Mouse (Mus musculus): Measurements from ENCODE around the gene Fus. TPM values are rescaled to one million over a fixed set of nuclear protein-coding genes. Genes with fewer than 3 reads are reported as not detected.
"Not testable (repeated sequence)": the region's sequence is repeated elsewhere in the genome, so short reads cannot be mapped to it uniquely, and the experiment has no call there.

Gene Fus
- polyA plus RNA-seq, 1 experiment = 318 TPM

DNA sequence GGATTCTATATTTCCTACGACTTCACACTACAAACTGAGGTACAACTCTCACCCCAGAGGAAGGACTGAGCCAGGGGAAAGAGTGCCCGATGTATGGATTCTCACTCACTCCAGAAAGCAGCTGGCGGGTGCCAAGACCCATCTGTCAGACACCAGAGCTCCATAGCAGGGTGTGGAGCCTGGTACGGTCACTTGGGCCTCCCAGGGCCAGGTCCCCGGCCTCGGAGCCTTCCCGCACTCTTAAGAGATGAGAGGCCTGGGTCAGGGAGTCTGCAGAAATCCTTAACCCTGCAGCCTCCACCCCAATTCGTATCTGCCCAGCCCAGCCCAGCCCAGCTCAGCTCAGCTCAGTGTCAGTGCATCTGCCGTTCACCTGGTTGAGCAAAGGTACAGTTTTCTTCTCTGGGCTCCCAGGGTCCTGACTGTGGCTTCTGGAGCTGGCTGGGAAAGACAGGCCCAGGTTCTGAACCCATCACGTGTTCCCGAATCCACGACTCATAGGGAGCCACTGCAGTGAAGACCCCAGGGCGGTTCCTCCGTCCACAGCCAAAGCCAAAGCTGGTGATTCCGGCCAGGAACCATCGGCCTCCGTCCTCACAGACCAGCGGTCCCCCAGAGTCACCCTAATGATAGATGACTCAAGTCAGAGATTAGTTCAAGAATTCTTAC, 30.9 kb upstream of the Fus start:
- Histone ChIP-seq H3K9me3 (no peaks in the 10 kb centered on the region), H3K4me1 (peaks cover 47% of the 10 kb centered on the region), H3K4me3 (replicated peaks) (peak overlapping the region; percentile 96), H3K36me3 (replicated peaks; ENCODE audit: low read length) (no peaks in the 10 kb centered on the region), H3K27me3 (replicated peaks) (peaks cover 2% of the 10 kb centered on the region)
- no peak for TF ChIP-seq FLI1 (IDR thresholded peaks at IDR 0.05; ENCODE audit: low read length)
- TF ChIP-seq GATA1 (IDR thresholded peaks at IDR 0.05; ENCODE audit: borderline replicate concordance, low read length) = no peak

DNA sequence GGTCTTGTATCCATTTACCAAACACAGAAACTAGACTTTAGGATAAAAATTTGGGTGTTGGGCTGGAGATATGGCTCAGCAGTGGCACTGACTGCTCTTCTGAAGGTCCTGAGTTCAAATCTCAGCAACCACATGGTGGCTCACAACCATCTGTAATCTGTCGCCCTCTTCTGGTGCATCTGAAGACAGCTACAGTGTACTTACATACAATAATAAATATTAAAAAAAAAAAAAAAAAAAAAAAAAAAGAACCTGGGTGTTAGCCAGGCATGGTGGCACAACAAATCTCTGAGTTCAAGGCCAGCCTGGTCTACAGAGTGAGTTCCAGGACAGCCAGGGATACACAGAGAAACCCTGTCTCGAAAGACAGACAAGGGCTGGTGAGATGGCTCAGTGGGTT, 25.2 kb upstream of the Fus start:
- not testable (repeated sequence) for H3K36me3 ChIP-seq (replicated peaks; ENCODE audit: low read length); H3K9me3 ChIP-seq; H3K4me3 ChIP-seq (replicated peaks)
- H3K27me3 ChIP-seq (replicated peaks) = peaks cover 42% of the 10 kb centered on the region
- peaks cover 23% of the 10 kb centered on the region; the same call in 1 of the 2 replicates for H3K4me1 ChIP-seq

DNA sequence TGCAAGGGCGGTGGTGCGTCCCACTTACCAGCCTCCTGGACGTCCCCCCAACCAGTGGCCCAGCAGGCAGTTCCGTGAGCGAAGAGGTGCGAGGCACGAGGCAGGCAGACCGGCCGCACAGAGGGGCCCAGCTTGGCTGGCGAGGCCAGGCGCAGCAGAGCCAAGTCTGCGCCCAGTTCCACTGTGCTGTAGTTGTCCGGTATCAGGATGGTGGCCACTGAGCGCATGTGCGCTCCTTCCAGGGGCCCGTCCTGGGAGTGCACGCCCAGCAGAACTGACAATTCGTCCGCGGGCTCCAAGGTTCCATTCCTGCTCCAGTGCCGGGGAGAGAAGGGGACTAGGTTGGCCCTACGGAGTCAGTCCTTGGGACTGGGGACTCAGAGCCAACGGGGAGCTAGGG, 22.6 kb upstream of the Fus start:
- TF ChIP-seq FLI1 (IDR thresholded peaks at IDR 0.05; ENCODE audit: low read length) = no peak
- TF ChIP-seq GATA1 (IDR thresholded peaks at IDR 0.05; ENCODE audit: borderline replicate concordance, low read length) = no peak
- H3K4me3 ChIP-seq (replicated peaks) = peak overlapping the region; percentile 10
- H3K36me3 ChIP-seq (replicated peaks; ENCODE audit: low read length) = no peaks in the 10 kb centered on the region
- peaks cover 44% of the 10 kb centered on the region for H3K4me1 ChIP-seq
- no peaks in the 10 kb centered on the region for H3K9me3 ChIP-seq
- peaks cover 43% of the 10 kb centered on the region for H3K27me3 ChIP-seq (replicated peaks)

DNA sequence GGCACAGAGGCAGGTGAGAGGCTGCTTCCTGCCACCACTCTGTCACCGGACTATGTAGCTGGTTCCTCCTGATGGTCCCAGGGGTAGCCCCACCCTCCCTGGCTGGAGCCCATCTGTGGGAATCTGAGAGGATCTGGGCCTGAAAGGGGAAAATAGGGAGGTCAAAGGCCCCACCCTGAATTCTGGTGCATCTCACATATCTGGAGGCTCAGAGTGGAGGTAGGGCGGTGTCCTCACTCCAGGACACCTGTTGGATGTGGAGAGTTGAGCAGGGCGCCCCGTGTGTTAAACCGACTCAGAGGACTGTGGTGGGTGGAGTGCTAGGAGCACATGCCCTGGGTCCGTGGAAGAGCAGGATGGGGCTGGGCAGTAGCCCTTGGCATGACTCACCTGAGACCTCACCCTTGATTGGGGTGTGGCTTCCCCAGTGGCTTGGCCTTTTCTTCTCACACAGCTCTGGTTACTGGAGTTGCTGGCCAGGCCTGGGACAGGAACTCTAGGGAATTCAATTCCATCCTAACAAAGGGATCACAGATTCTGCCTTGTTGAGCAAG, 20.7 kb upstream of the Fus start, which contains the start of gene Prss36:
Gene Prss36, minus strand, starts transcription at position 256 of the 554 bp plus-strand sequence.
- no peaks in the 10 kb centered on the region for H3K36me3 ChIP-seq (replicated peaks; ENCODE audit: low read length)
- peaks cover 41% of the 10 kb centered on the region for H3K27me3 ChIP-seq (replicated peaks)
- H3K4me3 ChIP-seq (replicated peaks) = no peak within 1 kb of the TSS
- no peak for TF ChIP-seq FLI1 (IDR thresholded peaks at IDR 0.05; ENCODE audit: low read length)
- TF ChIP-seq GATA1 (IDR thresholded peaks at IDR 0.05; ENCODE audit: borderline replicate concordance, low read length) = no peak
- no peaks in the 10 kb centered on the region for H3K9me3 ChIP-seq
- H3K4me1 ChIP-seq = peaks cover 46% of the 10 kb centered on the region

DNA sequence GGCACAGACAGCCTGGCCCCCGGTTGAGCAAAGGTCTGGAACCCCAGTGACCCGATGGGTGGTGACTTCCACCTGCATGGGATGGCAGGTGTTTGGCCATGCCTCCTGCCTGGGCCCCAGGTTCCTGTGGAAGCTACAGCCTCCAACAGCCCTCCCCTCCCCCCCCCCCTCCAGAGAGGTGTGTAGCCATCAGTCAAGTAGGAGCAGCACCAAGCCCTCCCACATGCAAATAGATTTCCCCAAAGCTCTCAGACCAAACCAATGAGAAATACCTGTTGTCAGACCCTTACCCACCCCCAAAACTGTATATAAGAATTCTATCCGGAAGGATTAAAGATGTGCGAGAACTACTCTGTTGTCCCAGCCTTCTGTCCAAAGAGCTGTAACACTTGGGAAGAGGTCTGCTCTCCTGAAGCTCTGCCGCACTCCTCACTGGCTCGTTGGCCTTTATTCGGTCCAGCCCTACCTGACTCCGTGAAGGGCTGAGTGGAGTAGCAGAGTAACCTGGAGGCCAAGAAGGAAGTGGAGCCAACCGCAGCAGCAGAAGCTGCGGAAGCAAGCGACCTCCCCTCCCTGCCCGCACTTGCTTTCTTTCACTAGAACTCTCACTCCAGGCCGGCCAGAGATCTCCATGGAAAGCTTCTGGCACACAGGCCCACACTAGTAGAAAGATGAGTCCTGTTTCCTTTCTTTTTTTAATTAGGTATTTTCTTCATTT, 14.2 kb upstream of the Fus start:
- H3K4me1 ChIP-seq = peaks cover 43% of the 10 kb centered on the region
- no peaks in the 10 kb centered on the region for H3K9me3 ChIP-seq
- H3K4me3 ChIP-seq (replicated peaks) = peak overlapping the region; percentile 73
- no peaks in the 10 kb centered on the region for H3K27me3 ChIP-seq (replicated peaks)
- no peak for TF ChIP-seq FLI1 (IDR thresholded peaks at IDR 0.05; ENCODE audit: low read length)
- no peak for TF ChIP-seq GATA1 (IDR thresholded peaks at IDR 0.05; ENCODE audit: borderline replicate concordance, low read length)
- H3K36me3 ChIP-seq (replicated peaks; ENCODE audit: low read length) = no peaks in the 10 kb centered on the region

DNA sequence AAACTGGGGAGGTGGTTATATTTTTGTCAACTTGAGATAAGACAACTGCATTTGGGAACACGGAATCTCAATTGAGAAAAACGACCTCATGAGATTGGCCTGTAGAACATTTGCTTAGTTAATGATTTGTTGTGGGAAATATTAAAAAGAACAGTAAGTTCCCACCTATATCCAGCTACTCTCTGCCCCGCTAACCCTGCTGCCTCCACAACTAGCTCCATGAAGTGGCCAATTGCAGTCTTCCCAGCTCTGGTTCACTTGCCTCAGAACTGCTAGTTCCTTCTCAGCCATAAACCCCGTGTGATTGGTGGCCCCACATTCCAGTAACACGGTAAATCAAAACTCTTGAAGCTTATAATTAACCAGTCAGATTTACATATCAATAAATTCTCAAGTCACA, 7.9 kb upstream of the Fus start:
- Histone ChIP-seq H3K4me1 (peaks cover 22% of the 10 kb centered on the region), H3K9me3 (0 out of 2 replicates have a peak, but pooled peaks cover 2% of the 10 kb centered on the region), H3K27me3 (replicated peaks) (no peaks in the 10 kb centered on the region), H3K4me3 (replicated peaks) (no peak overlapping the region), H3K36me3 (replicated peaks; ENCODE audit: low read length) (no peaks in the 10 kb centered on the region)
- TF ChIP-seq GATA1 (IDR thresholded peaks at IDR 0.05; ENCODE audit: borderline replicate concordance, low read length) (no peak), FLI1 (IDR thresholded peaks at IDR 0.05; ENCODE audit: low read length) (no peak)

DNA sequence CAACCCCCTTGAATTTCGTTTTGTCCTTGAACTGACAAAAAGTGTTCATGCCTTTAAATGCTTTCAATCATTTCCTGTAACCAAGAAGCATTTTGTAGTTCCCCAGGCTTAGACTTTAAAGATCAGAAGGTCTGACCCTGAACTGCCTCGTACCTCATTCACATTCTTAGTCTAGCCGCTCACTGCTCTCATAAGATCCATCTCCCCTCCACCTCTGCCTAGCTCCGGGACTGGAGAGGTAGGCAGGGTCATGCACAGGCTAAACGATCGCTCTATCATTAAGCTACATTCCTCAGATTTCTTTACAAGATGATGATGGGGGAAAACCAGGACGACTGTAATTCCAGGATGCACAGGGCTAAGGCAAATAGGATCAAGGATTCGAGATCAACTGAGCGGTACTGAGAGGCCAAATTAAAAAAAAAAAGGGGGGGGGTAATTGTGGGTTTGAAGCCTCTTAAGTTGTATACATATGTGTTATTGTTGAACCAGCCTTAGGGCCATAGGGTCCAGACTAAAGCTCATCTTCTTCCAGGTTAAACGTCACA, 812 bp upstream of the Fus start:
- no peaks in the 10 kb centered on the region for H3K9me3 ChIP-seq
- TF ChIP-seq FLI1 (IDR thresholded peaks at IDR 0.05; ENCODE audit: low read length) = no peak
- no peak for TF ChIP-seq GATA1 (IDR thresholded peaks at IDR 0.05; ENCODE audit: borderline replicate concordance, low read length)
- H3K4me1 ChIP-seq = peaks cover 31% of the 10 kb centered on the region
- H3K27me3 ChIP-seq (replicated peaks) = no peaks in the 10 kb centered on the region
- peaks cover 23% of the 10 kb centered on the region for H3K36me3 ChIP-seq (replicated peaks; ENCODE audit: low read length)
- peak overlapping the region; percentile 99 for H3K4me3 ChIP-seq (replicated peaks)

DNA sequence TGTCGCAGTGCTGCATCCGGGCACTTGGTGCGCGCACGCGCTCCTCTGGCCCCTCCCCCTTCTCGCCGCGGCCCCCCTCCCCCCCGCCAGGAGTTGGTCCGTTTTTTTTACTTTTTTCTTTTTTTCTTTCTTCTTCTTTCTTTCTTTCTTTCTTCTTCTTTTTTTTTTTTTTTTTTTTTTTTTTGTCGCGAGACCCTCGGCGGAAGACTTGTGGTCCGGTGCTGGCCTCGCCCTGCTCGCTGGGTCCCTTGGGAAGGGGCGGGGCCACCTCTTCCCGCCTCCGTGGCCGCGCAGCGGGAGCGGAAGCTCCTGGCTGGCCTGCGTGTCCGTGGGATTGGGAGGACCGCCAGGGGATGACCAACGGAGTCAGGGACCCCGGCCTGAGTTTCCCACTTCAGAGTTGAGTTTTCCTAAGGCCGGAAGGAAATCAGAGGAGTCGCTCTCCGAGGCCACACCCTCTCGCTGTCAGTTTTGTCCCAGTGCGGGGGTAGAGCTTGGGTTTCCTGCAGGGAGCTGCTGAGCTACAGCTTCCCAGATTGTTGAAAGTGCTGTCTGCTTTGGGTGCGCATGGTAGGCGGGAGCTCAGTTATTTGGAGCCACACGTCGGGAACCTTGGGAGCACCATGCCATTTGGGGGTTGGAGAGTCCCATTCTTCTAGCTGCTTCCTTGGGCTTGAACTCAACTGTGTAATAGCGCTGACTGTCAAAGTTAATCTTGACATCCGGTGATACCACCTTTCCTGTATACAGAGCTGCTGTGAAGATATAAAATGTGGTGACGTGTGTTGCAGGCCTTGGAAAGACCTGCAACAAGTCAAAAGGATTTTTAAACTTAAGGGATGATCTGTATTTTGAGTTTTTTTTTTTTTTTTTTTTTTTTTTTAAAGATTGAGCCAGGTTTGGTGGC, 918 bp downstream of the Fus start:
- Histone ChIP-seq H3K9me3 (no peaks in the 10 kb centered on the region), H3K4me3 (replicated peaks) (peak overlapping the region; percentile 99), H3K36me3 (replicated peaks; ENCODE audit: low read length) (peaks cover 40% of the 10 kb centered on the region), H3K27me3 (replicated peaks) (no peaks in the 10 kb centered on the region), H3K4me1 (peaks cover 42% of the 10 kb centered on the region)
- TF ChIP-seq FLI1 (IDR thresholded peaks at IDR 0.05; ENCODE audit: low read length) (no peak), GATA1 (IDR thresholded peaks at IDR 0.05; ENCODE audit: borderline replicate concordance, low read length) (no peak)

DNA sequence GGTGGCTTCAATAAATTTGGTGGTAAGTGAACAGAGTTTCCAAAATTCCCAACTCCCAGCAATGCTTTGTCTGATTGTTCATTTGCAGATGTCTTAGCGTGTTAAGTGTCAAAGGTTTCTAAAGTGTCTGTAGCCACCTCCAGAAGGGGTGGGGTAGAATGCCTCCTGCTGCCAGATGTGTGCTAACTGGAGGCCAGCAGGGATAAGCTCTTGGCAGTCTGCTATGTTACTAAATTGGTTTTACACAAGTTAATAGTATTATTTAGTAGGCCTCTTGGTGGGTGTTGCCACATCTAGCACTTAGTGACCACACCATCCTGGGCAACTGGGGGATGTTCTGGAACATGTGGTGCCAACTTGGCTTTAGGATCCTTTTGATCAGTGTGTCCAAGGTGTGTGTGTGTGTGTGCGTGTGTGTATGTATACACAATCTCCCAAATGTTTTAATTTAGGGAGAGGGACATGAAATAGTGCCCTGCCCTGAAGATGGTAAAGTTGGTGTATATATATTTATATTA, 7.2 kb downstream of the Fus start:
- Histone ChIP-seq H3K4me3 (replicated peaks) (no peak overlapping the region), H3K4me1 (peaks cover 29% of the 10 kb centered on the region), H3K27me3 (replicated peaks) (no peaks in the 10 kb centered on the region), H3K9me3 (no peaks in the 10 kb centered on the region), H3K36me3 (replicated peaks; ENCODE audit: low read length) (peaks cover 98% of the 10 kb centered on the region)
- TF ChIP-seq FLI1 (IDR thresholded peaks at IDR 0.05; ENCODE audit: low read length) (no peak), GATA1 (IDR thresholded peaks at IDR 0.05; ENCODE audit: borderline replicate concordance, low read length) (no peak)
